Mouse (Mus musculus): ENCODE measurements at regions not wholly inside any gene's neighbourhood (a gene's known extent, or its start where the extent isn't known, plus 50 kb on each side); places are given as distances from the start of the nearest gene placed in this dataset.
A peak's percentile ranks its signal among the peaks of the same experiment; 100 is the strongest.
"Not testable (repeated sequence)": the region's sequence is repeated elsewhere in the genome, so short reads cannot be mapped to it uniquely, and the experiment has no call there.

DNA sequence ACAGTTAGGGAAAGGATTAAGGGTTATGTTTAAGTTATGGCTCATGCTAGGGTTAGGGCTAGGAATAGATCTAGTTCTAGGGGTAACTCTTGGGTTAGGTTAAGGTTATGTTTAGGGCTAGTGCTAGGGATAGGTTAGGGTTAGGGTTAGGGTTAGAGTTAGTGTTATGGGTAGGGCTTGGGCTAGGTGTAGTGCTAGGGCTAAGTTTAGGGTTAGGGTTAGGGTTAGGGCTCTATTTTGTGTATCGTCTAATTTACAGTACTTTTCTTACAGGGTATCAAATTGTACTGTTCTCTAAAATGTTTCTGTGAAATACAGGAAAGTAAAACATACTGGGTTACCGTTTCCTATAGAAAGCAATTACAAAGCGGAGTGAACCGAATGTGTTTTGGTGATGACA, 64.8 kb downstream of the Ptchd3 start:
- H3K27ac ChIP-seq (replicated peaks), result no peak overlapping the region
- no peaks in the 10 kb centered on the region for H3K27me3 ChIP-seq (replicated peaks)
- H3K4me2 ChIP-seq, result no peak overlapping the region
- H3K4me3 ChIP-seq (replicated peaks), result no peak overlapping the region
- WGBS, result 98% methylated on average over 4 of the region's 4 CpGs
- H3K9me3 ChIP-seq (replicated peaks), result no peaks in the 10 kb centered on the region
- ATAC-seq (ENCODE audit: low FRiP score), result no peak
- H3K4me1 ChIP-seq, result no peaks in the 10 kb centered on the region
- H3K36me3 ChIP-seq, result no peaks in the 10 kb centered on the region
- H3K9ac ChIP-seq (replicated peaks), result no peak overlapping the region

DNA sequence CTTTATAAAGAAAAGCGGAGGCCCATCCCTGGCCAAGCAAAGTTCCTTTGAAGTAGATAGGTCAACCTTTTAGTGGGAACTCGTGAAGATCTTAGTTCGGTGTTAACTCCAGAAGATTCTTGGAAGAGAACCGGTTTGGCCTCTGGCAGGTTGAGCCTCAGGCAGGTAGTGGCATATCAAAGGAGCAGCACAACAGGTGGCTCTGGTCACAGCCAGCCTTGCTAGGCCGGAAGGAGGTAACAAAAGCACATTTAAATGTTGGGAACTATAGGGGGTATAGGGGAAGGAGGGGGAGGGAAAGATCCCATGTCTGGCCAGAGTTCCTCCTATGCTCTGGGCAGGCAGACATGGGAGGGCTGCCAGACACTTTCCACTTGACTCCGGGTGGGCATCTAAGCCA, 74.3 kb downstream of the Ptchd3 start:
- H3K9ac ChIP-seq (replicated peaks); H3K4me2 ChIP-seq; H3K9me3 ChIP-seq (replicated peaks); H3K4me1 ChIP-seq; ATAC-seq (ENCODE audit: low FRiP score); H3K36me3 ChIP-seq; H3K4me3 ChIP-seq (replicated peaks); H3K27me3 ChIP-seq (replicated peaks); H3K27ac ChIP-seq (replicated peaks): not testable (repeated sequence)
- 75% methylated on average over 6 of the region's 6 CpGs for WGBS

DNA sequence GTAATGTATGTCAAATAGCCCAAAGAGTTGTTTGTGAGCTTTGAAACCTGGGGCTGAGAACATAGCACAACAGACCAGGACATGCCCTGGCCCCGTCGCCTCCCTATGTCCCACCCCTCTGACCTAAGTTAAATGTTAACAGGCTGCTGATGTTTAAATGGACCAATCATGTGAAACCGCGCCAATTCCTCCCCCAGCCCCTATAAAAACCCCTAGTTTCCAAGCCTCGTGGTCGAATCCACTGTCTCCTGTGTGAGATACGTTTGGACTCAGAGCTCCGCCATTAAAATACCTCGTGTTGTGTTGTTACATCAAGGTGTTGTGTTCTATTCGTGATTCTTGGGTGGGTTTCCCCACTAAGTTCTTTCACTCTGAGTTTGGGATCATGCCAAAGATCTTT, 94.6 kb downstream of the Ptchd3 start:
- whole genome bisulfite sequencing, result 89% methylated on average over 10 of the region's 10 CpGs
- H3K36me3 ChIP-seq; H3K4me3 ChIP-seq (replicated peaks); H3K9me3 ChIP-seq (replicated peaks); ATAC-seq (ENCODE audit: low FRiP score); H3K9ac ChIP-seq (replicated peaks); H3K27ac ChIP-seq (replicated peaks); H3K4me1 ChIP-seq; H3K4me2 ChIP-seq; H3K27me3 ChIP-seq (replicated peaks): not testable (repeated sequence)

DNA sequence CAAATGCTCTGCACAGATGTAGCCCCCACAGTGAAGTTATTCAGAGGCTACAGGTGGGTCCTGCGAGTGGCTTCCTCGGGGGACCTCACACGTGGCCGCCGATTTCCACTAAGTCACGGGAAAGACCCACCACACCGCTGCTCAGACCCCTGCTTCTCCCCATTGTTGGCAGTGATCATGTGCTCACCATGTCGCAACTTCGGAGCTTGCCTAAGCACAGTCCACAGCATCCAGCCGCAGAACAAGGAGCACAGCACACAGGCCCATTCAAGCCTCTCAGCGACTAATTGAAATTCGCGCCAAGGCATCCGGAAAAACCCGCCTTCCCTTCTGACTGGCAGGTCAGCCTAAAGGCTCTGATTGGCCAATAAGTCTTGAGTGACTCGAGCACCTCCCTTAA, 95.0 kb downstream of the Ptchd3 start:
- H3K4me2 ChIP-seq, result peak overlapping the region; percentile 31; the same call in 1 of the 2 replicates
- H3K4me1 ChIP-seq; H3K27ac ChIP-seq (replicated peaks); H3K27me3 ChIP-seq (replicated peaks); H3K9ac ChIP-seq (replicated peaks); H3K36me3 ChIP-seq; ATAC-seq (ENCODE audit: low FRiP score); H3K4me3 ChIP-seq (replicated peaks); H3K9me3 ChIP-seq (replicated peaks): not testable (repeated sequence)
- WGBS, result 50% methylated on average over 15 of the region's 16 CpGs

DNA sequence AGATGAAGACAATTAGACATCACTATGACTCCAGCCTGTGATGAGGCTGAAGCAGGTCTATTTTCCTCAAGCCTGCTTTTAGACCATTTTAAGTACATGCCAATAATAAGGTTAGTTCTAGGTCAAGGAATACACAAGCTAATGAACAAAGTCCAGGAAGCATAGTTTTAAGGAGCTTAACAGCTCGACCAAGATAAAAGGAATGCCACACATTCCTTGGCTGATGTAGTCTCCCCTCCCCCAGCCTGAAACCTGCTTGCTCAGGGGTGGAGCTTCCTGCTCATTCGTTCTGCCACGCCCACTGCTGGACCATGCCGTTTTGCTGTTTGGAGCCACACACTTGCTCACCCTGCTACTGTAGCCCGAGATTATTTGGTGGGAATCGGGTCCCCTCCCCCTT, 121.7 kb downstream of the Ptchd3 start:
- not testable (repeated sequence) for H3K4me1 ChIP-seq; H3K4me3 ChIP-seq (replicated peaks); H3K9me3 ChIP-seq (replicated peaks); H3K9ac ChIP-seq (replicated peaks); H3K27ac ChIP-seq (replicated peaks); H3K36me3 ChIP-seq; H3K27me3 ChIP-seq (replicated peaks); ATAC-seq (ENCODE audit: low FRiP score); H3K4me2 ChIP-seq
- WGBS, result 73% methylated on average over 6 of the region's 6 CpGs

DNA sequence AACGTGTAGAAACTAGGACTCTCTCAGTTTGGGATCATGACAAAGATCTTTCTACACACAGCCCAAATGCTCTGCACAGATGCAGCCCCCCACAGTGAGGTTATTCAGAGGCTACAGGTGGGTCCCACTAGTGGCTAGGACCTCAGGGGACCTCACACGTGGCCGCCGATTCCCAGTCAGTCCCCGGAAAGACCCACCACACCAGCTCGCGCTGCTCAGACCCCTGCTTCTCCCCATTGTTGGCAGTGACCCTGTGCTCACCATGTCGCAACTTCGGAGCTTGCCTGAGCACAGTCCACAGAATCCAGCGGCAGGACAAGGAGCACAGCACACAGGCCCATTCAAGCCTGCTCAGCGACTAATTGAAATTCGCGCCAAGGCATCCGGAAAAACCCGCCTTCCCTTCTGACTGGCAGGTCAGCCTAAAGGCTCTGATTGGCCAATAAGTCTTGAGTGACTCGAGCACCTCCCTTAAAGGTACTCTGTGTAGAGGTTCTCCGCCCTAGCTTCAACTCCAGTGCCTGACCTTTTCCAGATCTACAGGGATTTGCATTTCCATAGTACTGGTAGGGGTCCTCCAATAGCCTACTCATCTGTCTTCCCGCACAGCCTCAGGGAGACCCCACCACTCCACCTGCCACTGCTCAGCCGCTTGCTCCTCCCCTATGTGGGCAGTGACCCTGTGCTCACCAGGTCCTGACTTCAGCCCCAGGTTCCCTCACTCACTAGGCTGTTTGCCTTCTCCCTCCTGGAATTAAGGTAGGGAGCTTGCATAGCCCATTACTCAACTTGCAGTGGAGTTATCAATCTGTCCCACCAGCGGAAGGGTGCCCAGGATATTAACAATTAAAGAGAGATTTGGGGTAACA, 126.6 kb downstream of the Ptchd3 start:
- 0 out of 2 replicates have a peak overlapping the region, but pooled peaks have one; percentile 9 for H3K4me3 ChIP-seq (replicated peaks)
- H3K9me3 ChIP-seq (replicated peaks); H3K36me3 ChIP-seq; ATAC-seq (ENCODE audit: low FRiP score); H3K27ac ChIP-seq (replicated peaks); H3K4me1 ChIP-seq; H3K27me3 ChIP-seq (replicated peaks); H3K9ac ChIP-seq (replicated peaks): not testable (repeated sequence)
- WGBS, result 12% methylated on average over 19 of the region's 20 CpGs
- H3K4me2 ChIP-seq, result peak overlapping the region; percentile 48

DNA sequence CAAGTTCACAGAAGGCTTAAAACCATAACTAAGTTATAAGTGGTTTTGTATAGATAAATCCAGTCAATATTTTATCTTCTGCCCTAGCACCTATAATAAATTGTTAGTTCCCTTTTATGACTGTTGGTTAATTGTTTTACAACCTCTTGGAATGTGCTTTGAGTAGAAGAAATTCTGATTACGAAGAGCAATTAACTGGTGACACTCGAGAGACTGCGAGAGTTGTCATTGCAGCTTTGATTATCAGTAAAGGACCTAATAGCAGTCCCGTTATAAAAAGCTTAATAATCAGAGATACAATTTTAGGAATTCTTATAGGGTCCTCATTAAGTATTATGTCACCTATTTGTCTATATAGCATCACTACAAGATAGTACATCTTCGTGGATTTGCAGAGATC, 128.7 kb downstream of the Ptchd3 start:
- WGBS, result 22% methylated on average over 5 of the region's 5 CpGs
- H3K4me2 ChIP-seq, H3K4me1 ChIP-seq: not testable (repeated sequence)

DNA sequence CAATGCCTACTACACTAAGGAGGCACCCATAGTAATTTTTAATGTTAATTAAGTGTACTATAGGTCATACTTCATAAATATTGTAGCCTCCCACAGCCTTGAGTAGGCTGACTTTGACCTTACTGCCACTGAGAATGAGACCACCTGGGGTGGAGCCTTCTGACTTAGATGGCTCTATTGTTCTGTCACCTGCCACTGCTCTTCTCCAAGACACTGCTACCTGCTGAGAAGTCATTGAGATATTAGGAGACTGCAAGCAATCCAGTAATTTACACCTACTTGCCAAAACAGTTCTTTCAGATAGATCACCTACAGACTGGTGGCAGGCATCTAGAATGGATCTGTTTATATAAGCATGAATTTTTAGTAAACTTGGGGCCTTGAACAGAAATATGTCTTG, 134.1 kb downstream of the Ptchd3 start:
- not testable (repeated sequence) for H3K4me3 ChIP-seq (replicated peaks); H3K9me3 ChIP-seq (replicated peaks); H3K27me3 ChIP-seq (replicated peaks); H3K4me2 ChIP-seq; H3K4me1 ChIP-seq; ATAC-seq (ENCODE audit: low FRiP score); H3K27ac ChIP-seq (replicated peaks); H3K9ac ChIP-seq (replicated peaks); H3K36me3 ChIP-seq

More for the DNA sequence above, 128.7 kb downstream of the Ptchd3 start:
- H3K27me3 ChIP-seq (replicated peaks); H3K9ac ChIP-seq (replicated peaks); H3K27ac ChIP-seq (replicated peaks); H3K9me3 ChIP-seq (replicated peaks); H3K4me3 ChIP-seq (replicated peaks); H3K36me3 ChIP-seq; ATAC-seq (ENCODE audit: low FRiP score): not testable (repeated sequence)

DNA sequence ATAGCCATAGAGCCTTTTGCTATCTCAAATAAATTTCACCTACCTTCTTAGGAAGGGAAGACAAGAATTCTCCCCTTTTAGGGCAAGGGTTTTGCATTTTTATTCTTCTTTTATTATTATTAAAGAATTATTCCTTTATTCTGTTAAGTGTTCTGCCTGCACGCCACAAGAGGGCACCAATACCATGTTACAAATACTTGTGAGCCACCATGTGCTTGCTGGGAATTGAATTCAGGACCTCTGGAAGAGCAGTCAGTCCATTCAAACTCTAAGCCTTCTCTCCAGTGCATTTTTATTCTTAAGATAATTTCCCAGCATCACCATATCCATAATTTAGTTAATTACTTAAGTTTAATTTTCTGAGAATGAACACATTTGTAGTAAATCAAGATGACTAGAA, 135.9 kb downstream of the Ptchd3 start:
- WGBS, result 2% methylated on average over 1 of the region's 1 CpGs
- not testable (repeated sequence) for H3K4me2 ChIP-seq; H3K9me3 ChIP-seq (replicated peaks); H3K27ac ChIP-seq (replicated peaks); H3K9ac ChIP-seq (replicated peaks); H3K36me3 ChIP-seq; ATAC-seq (ENCODE audit: low FRiP score); H3K4me1 ChIP-seq; H3K27me3 ChIP-seq (replicated peaks); H3K4me3 ChIP-seq (replicated peaks)
